Mouse (Mus musculus): ENCODE results near the gene Myl9. TPM values are rescaled to one million over a fixed set of nuclear protein-coding genes. Genes with fewer than 3 reads are reported as not detected.
A peak's percentile ranks its signal among the peaks of the same experiment; 100 is the strongest.

The Myl9 gene
- polyA plus RNA-seq, 1 experiment from 2014 or later: 23.3 TPM

DNA sequence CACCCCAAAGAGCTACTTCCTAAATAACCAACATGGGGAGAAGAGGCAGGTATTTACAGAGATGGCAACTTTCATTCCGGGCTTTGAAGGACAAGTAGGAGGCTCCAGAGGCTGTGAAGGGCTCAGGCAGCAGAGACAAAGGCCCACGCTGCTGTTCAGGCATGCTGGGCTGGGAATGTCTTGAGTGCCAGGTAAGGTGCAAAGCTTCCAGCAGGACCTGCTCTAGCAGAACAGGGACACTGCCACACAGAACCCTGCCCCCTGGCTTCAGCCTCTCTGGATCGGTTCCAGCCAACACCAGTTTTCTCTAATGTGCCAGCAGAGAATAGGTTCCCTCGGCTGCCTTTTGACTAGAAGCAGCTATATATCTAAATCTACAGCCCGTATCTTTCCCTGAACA lies 8.1 kb upstream of the Myl9 start:
- no peak overlapping the region for H3K4me3 ChIP-seq (ENCODE audit: low read depth, low read length)
- no peak overlapping the region for H3K9ac ChIP-seq (replicated peaks; ENCODE audit: low read depth, low read length)
- WGBS: 60% methylated on average over 5 of the region's 5 CpGs
- H3K36me3 ChIP-seq (ENCODE audit: control insufficient read depth, insufficient read depth, low read length): peaks cover 20% of the 10 kb centered on the region; the same call in 1 of the 2 replicates
- 0 out of 2 replicates have a peak, but pooled peaks cover 1% of the 10 kb centered on the region for H3K4me1 ChIP-seq (ENCODE audit: control insufficient read depth, insufficient read depth, low read length)
- no peaks in the 10 kb centered on the region for H3K9me3 ChIP-seq (ENCODE audit: control insufficient read depth, low read length)
- no peaks in the 10 kb centered on the region for H3K27me3 ChIP-seq (ENCODE audit: control insufficient read depth, insufficient read depth, low read length)
- no peak overlapping the region for H3K4me2 ChIP-seq (ENCODE audit: low read depth, low read length)
- H3K27ac ChIP-seq (ENCODE audit: low read depth, low read length): peak overlapping the region; percentile 2; the same call in 1 of the 2 replicates
- no peak for ATAC-seq (ENCODE audit: low read depth)

DNA sequence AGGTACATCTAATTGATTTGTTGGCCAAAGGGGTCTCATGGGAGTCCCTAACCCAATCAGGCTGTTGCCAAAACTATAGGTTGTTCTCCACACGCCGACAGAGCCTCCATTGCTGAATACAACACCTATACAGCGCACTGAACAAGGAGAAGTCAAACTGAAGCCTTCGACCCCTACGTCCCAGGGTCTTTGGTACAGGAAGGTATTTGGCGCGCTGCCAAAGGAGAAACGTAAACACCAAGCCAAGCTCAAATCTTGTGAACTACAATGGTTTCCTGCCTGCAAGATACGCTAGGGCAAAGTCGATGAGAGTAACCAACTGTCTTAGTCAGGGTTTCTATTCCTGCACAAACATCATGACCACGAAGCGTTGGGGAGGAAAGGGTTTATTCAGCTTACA lies 5.9 kb upstream of the Myl9 start:
- Histone ChIP-seq H3K36me3 (ENCODE audit: control insufficient read depth, insufficient read depth, low read length) (no peaks in the 10 kb centered on the region), H3K4me1 (ENCODE audit: control insufficient read depth, insufficient read depth, low read length) (no peaks in the 10 kb centered on the region), H3K9me3 (ENCODE audit: control insufficient read depth, low read length) (no peaks in the 10 kb centered on the region), H3K27me3 (ENCODE audit: control insufficient read depth, insufficient read depth, low read length) (no peaks in the 10 kb centered on the region), H3K27ac (ENCODE audit: low read depth, low read length) (no peak overlapping the region), H3K4me2 (ENCODE audit: low read depth, low read length) (no peak overlapping the region), H3K9ac (replicated peaks; ENCODE audit: low read depth, low read length) (no peak overlapping the region), H3K4me3 (ENCODE audit: low read depth, low read length) (no peak overlapping the region)
- WGBS: 84% methylated on average over 12 of the region's 12 CpGs
- ATAC-seq (ENCODE audit: low read depth): no peak

GRCm38 (mm10) chr2:156773470-156773869 lies 1.8 kb upstream of the Myl9 start:
- H3K4me3 ChIP-seq (ENCODE audit: low read depth, low read length): no peak overlapping the region
- H3K4me1 ChIP-seq (ENCODE audit: control insufficient read depth, insufficient read depth, low read length): 0 out of 2 replicates have a peak, but pooled peaks cover 4% of the 10 kb centered on the region
- H3K36me3 ChIP-seq (ENCODE audit: control insufficient read depth, insufficient read depth, low read length): no peaks in the 10 kb centered on the region
- no peak for ATAC-seq (ENCODE audit: low read depth)
- no peak overlapping the region for H3K27ac ChIP-seq (ENCODE audit: low read depth, low read length)
- no peaks in the 10 kb centered on the region for H3K27me3 ChIP-seq (ENCODE audit: control insufficient read depth, insufficient read depth, low read length)
- H3K4me2 ChIP-seq (ENCODE audit: low read depth, low read length): no peak overlapping the region
- no peak overlapping the region for H3K9ac ChIP-seq (replicated peaks; ENCODE audit: low read depth, low read length)
- H3K9me3 ChIP-seq (ENCODE audit: control insufficient read depth, low read length): no peaks in the 10 kb centered on the region

DNA sequence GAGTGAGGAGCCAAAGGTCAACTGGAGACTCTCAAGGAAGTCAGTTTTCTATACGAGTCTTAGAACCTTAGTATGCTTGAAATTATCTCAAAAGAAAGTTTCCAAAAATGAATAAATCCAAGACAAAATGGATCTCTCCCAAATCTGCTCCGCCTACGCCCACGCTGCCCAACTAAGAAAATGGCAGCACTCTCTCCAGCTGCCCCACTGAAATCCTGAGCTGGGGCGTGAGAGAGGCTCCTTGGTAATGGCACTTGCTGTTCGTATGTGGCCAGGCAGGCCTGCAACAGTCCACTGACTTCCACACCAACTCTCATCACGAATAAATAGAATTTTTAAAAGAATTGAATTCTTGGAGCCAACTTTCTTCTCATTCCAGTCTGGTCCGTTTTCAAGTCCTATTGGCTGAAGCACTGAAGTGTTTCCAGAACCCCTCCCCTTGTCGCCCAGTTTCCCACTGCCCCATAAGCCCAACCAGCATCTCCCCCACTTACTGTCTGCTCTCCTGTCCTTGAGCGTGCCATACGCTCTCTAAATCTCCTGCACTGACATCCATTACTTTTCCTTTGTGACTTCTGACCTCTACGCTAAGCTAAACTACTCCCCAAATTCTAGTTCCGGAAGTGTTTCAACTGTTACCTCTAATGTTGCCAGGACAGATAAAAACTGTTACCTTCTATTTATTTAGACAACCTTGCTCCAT lies 1.0 kb upstream of the Myl9 start:
- H3K9ac ChIP-seq (replicated peaks; ENCODE audit: low read depth, low read length): no peak overlapping the region
- H3K36me3 ChIP-seq (ENCODE audit: control insufficient read depth, insufficient read depth, low read length): no peaks in the 10 kb centered on the region
- no peak for ATAC-seq (ENCODE audit: low read depth)
- H3K9me3 ChIP-seq (ENCODE audit: control insufficient read depth, low read length): no peaks in the 10 kb centered on the region
- H3K27ac ChIP-seq (ENCODE audit: low read depth, low read length): no peak overlapping the region; the same call in 1 of the 2 replicates
- 79% methylated on average over 13 of the region's 13 CpGs for WGBS
- 0 out of 2 replicates have a peak, but pooled peaks cover 4% of the 10 kb centered on the region for H3K4me1 ChIP-seq (ENCODE audit: control insufficient read depth, insufficient read depth, low read length)
- H3K4me3 ChIP-seq (ENCODE audit: low read depth, low read length): no peak overlapping the region
- no peaks in the 10 kb centered on the region for H3K27me3 ChIP-seq (ENCODE audit: control insufficient read depth, insufficient read depth, low read length)
- peak overlapping the region; percentile 66; the same call in 1 of the 2 replicates for H3K4me2 ChIP-seq (ENCODE audit: low read depth, low read length)

DNA sequence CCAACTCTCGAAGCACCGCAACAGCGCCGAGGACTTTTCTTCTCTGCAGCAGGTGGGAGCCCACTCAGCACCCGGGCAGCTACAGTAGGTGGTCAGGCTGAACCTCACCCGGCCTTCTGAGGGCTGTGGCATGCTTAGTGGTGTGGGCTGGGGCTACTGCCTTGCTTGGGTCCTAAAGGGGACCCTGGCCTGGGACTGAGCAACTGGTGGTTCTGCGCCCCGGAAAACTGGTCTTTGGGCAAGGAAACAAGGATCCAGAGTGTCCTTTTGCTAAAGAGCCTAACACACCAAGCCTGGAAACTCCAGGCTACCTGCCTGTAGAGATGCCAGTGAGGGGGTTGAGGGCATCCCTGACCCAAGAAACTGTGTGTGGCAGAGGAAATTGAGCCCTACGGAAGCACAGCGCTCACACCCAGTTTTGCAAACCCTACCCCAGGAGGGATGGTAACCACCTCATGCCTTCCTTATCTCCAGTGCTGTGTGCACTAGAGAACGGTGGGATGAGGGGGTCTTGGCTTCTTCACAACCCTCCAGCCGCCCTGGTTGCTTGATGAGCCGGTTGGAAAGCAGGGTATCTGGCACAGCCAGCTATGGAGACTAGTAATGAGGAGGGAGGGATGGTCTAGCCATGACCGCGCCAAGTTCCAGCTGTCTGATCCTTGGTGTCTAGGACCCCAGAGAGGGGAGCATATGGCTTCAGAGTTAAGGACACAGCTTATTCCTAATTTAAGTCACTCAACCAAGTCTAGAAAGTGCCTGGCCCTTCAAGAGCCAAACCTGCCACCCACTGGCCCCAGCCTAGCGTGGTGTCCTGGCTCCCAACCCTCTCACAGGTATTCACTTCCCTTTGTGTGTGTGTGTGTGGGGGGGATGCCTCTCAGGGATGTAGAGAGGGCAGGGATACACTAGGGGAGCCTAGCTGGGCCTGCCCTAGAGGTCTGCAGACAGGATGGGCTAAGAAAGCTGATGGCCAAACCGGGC lies 525 bp downstream of the Myl9 start:
- H3K9me3 ChIP-seq (ENCODE audit: control insufficient read depth, low read length): no peaks in the 10 kb centered on the region
- no peaks in the 10 kb centered on the region for H3K36me3 ChIP-seq (ENCODE audit: control insufficient read depth, insufficient read depth, low read length)
- peak overlapping the region; percentile 66 for H3K4me2 ChIP-seq (ENCODE audit: low read depth, low read length)
- ATAC-seq (ENCODE audit: low read depth): no peak
- H3K4me1 ChIP-seq (ENCODE audit: control insufficient read depth, insufficient read depth, low read length): 0 out of 2 replicates have a peak, but pooled peaks cover 4% of the 10 kb centered on the region
- 37% methylated on average over 17 of the region's 17 CpGs for WGBS
- H3K9ac ChIP-seq (replicated peaks; ENCODE audit: low read depth, low read length): peak overlapping the region; percentile 48
- H3K27me3 ChIP-seq (ENCODE audit: control insufficient read depth, insufficient read depth, low read length): no peaks in the 10 kb centered on the region
- H3K4me3 ChIP-seq (ENCODE audit: low read depth, low read length): peak overlapping the region; percentile 29
- peak overlapping the region; percentile 28; the same call in 1 of the 2 replicates for H3K27ac ChIP-seq (ENCODE audit: low read depth, low read length)

GRCm38 (mm10) chr2:156776907-156777306 lies 1.7 kb downstream of the Myl9 start:
- H3K4me3 ChIP-seq (ENCODE audit: low read depth, low read length): no peak overlapping the region
- H3K9ac ChIP-seq (replicated peaks; ENCODE audit: low read depth, low read length): no peak overlapping the region
- H3K9me3 ChIP-seq (ENCODE audit: control insufficient read depth, low read length): no peaks in the 10 kb centered on the region
- no peak overlapping the region for H3K27ac ChIP-seq (ENCODE audit: low read depth, low read length)
- H3K4me1 ChIP-seq (ENCODE audit: control insufficient read depth, insufficient read depth, low read length): 0 out of 2 replicates have a peak, but pooled peaks cover 4% of the 10 kb centered on the region
- ATAC-seq (ENCODE audit: low read depth): no peak
- H3K27me3 ChIP-seq (ENCODE audit: control insufficient read depth, insufficient read depth, low read length): no peaks in the 10 kb centered on the region
- no peaks in the 10 kb centered on the region for H3K36me3 ChIP-seq (ENCODE audit: control insufficient read depth, insufficient read depth, low read length)
- WGBS: 86% methylated on average over 2 of the region's 2 CpGs
- H3K4me2 ChIP-seq (ENCODE audit: low read depth, low read length): no peak overlapping the region

GRCm38 (mm10) chr2:156777326-156778004 lies 2.2 kb downstream of the Myl9 start:
- H3K9ac ChIP-seq (replicated peaks; ENCODE audit: low read depth, low read length): no peak overlapping the region
- H3K27me3 ChIP-seq (ENCODE audit: control insufficient read depth, insufficient read depth, low read length): no peaks in the 10 kb centered on the region
- H3K4me3 ChIP-seq (ENCODE audit: low read depth, low read length): no peak overlapping the region
- 62% methylated on average over 7 of the region's 7 CpGs for WGBS
- H3K36me3 ChIP-seq (ENCODE audit: control insufficient read depth, insufficient read depth, low read length): no peaks in the 10 kb centered on the region
- H3K4me1 ChIP-seq (ENCODE audit: control insufficient read depth, insufficient read depth, low read length): 0 out of 2 replicates have a peak, but pooled peaks cover 4% of the 10 kb centered on the region
- ATAC-seq (ENCODE audit: low read depth): no peak
- H3K4me2 ChIP-seq (ENCODE audit: low read depth, low read length): 0 out of 2 replicates have a peak overlapping the region, but pooled peaks have one; percentile 11
- H3K9me3 ChIP-seq (ENCODE audit: control insufficient read depth, low read length): no peaks in the 10 kb centered on the region
- no peak overlapping the region for H3K27ac ChIP-seq (ENCODE audit: low read depth, low read length)

DNA sequence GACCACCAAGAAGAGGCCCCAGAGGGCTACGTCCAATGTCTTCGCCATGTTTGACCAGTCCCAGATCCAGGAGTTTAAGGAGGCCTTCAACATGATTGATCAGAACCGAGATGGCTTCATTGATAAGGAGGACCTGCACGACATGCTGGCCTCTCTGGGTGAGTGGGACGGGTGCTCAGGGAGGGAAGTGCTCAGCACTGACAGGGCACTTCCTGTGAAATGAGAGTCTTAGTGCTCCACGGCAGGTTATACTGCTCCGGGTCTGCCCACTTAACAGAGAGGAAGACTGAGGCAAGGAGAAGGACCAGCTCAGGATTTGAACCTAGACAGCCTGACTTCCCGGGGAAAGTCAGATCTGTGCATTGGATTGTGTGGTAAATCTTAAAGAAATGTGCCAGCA lies 3.4 kb downstream of the Myl9 start:
- ATAC-seq (ENCODE audit: low read depth): no peak
- Histone ChIP-seq H3K9ac (replicated peaks; ENCODE audit: low read depth, low read length) (no peak overlapping the region), H3K36me3 (ENCODE audit: control insufficient read depth, insufficient read depth, low read length) (no peaks in the 10 kb centered on the region), H3K27me3 (ENCODE audit: control insufficient read depth, insufficient read depth, low read length) (no peaks in the 10 kb centered on the region), H3K4me2 (ENCODE audit: low read depth, low read length) (no peak overlapping the region), H3K27ac (ENCODE audit: low read depth, low read length) (no peak overlapping the region), H3K4me1 (ENCODE audit: control insufficient read depth, insufficient read depth, low read length) (0 out of 2 replicates have a peak, but pooled peaks cover 4% of the 10 kb centered on the region), H3K4me3 (ENCODE audit: low read depth, low read length) (no peak overlapping the region), H3K9me3 (ENCODE audit: control insufficient read depth, low read length) (no peaks in the 10 kb centered on the region)
- WGBS: 93% methylated on average over 8 of the region's 8 CpGs

Measured in neural tube, embryonic 14.5 days (tissue).